Mouse (Mus musculus) thymus, adult 2 months (tissue): ENCODE results near the gene Unc5a.

Experiments
- CTCF ChIP-seq: fragments of 200-500 bp; IDR thresholded peaks from 2 replicates; pipeline ENCODE4 v1.5.1; 2012; ENCODE audit warnings: mild to moderate bottlenecking, control low read depth, low read length, moderate library complexity, borderline replicate concordance; ENCODE audit not compliant: control insufficient read depth, poor library complexity, insufficient read depth; ENCODE audit errors: extremely low read depth
- POLR2A ChIP-seq: fragments of 200-500 bp; IDR thresholded peaks from 2 replicates; pipeline ENCODE4 v1.6.1; 2012; ENCODE audit warnings: mild to moderate bottlenecking, low read length, control low read depth, moderate library complexity; ENCODE audit not compliant: control insufficient read depth, poor library complexity, insufficient read depth; ENCODE audit errors: extremely low read depth

GRCm38 (mm10) chr13:54957281-54957680 is 8.1 kb downstream of the Unc5a start:
- no peak for TF ChIP-seq POLR2A
- TF ChIP-seq CTCF = no peak
